Mouse (Mus musculus) lung, embryonic 14.5 days (tissue): ENCODE results near the gene Ncoa3. TPM values are rescaled to one million over a fixed set of nuclear protein-coding genes. Genes with fewer than 3 reads are reported as not detected.
"Not testable (repeated sequence)": the region's sequence is repeated elsewhere in the genome, so short reads cannot be mapped to it uniquely, and the experiment has no call there.

Experiments used
- ATAC-seq: fragments of 200-750 bp; cut with Nextera tagmentation; 2 replicates; pipeline ENCODE4 v1.8.0; 2017; ENCODE audit warnings: mild to moderate bottlenecking, moderate TSS enrichment, moderate library complexity; ENCODE audit not compliant: insufficient read depth
- DNase-seq: peaks from one replicate; pipeline ENCODE4 v3.0.0-alpha.2; 2015
- H3K27ac ChIP-seq: fragments of 300-500 bp; sonication (generic); 2 replicates; pipeline ENCODE4 v1.5.1; 2014; ENCODE audit warnings: low read depth, mild to moderate bottlenecking, moderate library complexity
- H3K27me3 ChIP-seq: fragments of 300-500 bp; sonication (generic); 2 replicates; pipeline ENCODE4 v1.6.1; 2014; ENCODE audit warnings: low read length, control low read depth; ENCODE audit not compliant: insufficient read depth
- H3K36me3 ChIP-seq: fragments of 300-500 bp; sonication (generic); 2 replicates; pipeline ENCODE4 v1.6.1; 2014; ENCODE audit warnings: control low read depth; ENCODE audit not compliant: insufficient read depth
- H3K4me1 ChIP-seq: fragments of 300-500 bp; sonication (generic); 2 replicates; pipeline ENCODE4 v1.6.1; 2014; ENCODE audit warnings: antibody characterized with exemption, control low read depth; ENCODE audit not compliant: insufficient read depth
- H3K4me2 ChIP-seq: fragments of 300-500 bp; sonication (generic); 2 replicates; pipeline ENCODE4 v1.6.1; 2014; ENCODE audit warnings: mild to moderate bottlenecking
- H3K4me3 ChIP-seq: fragments of 300-500 bp; sonication (generic); 2 replicates; pipeline ENCODE4 v1.5.1; 2014; ENCODE audit warnings: low read depth, low read length
- H3K9ac ChIP-seq: fragments of 300-500 bp; sonication (generic); 2 replicates; pipeline ENCODE4 v1.6.1; 2014
- H3K9me3 ChIP-seq: fragments of 300-500 bp; sonication (generic); 2 replicates; pipeline ENCODE4 v1.6.1; 2016; ENCODE audit warnings: low read depth, low read length, control low read depth
- CTCF ChIP-seq: IDR thresholded peaks from 2 replicates; pipeline ENCODE4 v1.5.1; 2016; ENCODE audit warnings: antibody characterized with exemption, low read depth
- WGBS: fragments of 180-500 bp; shearing (Covaris S2); extraction: QIAGEN DNeasy Blood & Tissue Kit; methylation state at CpG from one replicate; pipeline ENCODE4 v1.1.7; 2014; 5-methylcytosine and 5-hydroxymethylcytosine counted together
- polyA plus RNA-seq: library from polyadenylated mRNA; unstranded; fragments of >200 nt; fragmentation: Nextera tagmentation; extraction: Ambion mirVana; gene quantifications from 2 replicates; pipeline ENCODE4 v1.2.1, GENCODE M21; 2014

Ncoa3 gene
- polyA plus RNA-seq = 17.4 and 17.7 TPM in 2 replicates

- ATAC-seq = peak; percentile 97
- peak within 1 kb of the TSS; percentile 95 for H3K4me3 ChIP-seq
- H3K36me3 ChIP-seq = 0 out of 2 replicates have a peak, but pooled peaks cover 4% of the 10 kb centered on the region
- peak within 1 kb of the TSS; percentile 78 for H3K27ac ChIP-seq
- peak within 1 kb of the TSS; percentile 89 for H3K9ac ChIP-seq
- 2% methylated on average over 103 of the region's 103 CpGs for WGBS
- peaks cover 8% of the 10 kb centered on the region; the same call in 1 of the 2 replicates for H3K4me1 ChIP-seq
- H3K27me3 ChIP-seq = no peaks in the 10 kb centered on the region
- peak; percentile 99 for DNase-seq
- H3K9me3 ChIP-seq = no peaks in the 10 kb centered on the region
- no peak for TF ChIP-seq CTCF
- H3K4me2 ChIP-seq = peak within 1 kb of the TSS; percentile 95
Measured at GRCm38 (mm10) chr2:165992270-165993172, at the start of gene Ncoa3. Gene Ncoa3 (plus strand): TSS chr2:165992636.

DNA sequence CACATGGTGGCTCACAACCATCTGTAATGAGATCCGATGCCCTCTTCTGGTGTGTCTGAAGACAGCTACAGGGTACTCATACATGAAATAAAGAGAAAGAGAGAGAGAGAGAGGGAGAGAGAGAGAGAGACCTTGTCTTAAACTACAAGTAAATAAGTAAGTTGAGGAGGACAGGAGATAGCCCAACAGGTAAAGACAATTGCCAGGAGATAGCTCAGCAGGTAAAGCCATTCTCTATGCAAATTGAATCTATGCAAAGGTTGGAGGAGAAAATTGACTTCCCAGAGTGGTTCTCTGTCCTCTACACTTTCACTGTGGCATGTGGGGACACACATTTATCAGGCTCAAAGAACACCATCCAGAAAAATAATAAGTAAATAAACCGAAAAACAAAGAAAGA is 49.3 kb upstream of the Ncoa3 start:
- no peak overlapping the region for H3K27ac ChIP-seq
- DNase-seq (no peak), ATAC-seq (no peak)
- no peaks in the 10 kb centered on the region for H3K27me3 ChIP-seq
- H3K9ac ChIP-seq = no peak overlapping the region
- H3K4me2 ChIP-seq = no peak overlapping the region
- H3K36me3 ChIP-seq = no peaks in the 10 kb centered on the region
- H3K4me3 ChIP-seq = no peak overlapping the region
- TF ChIP-seq CTCF = no peak
- no peaks in the 10 kb centered on the region for H3K9me3 ChIP-seq
- H3K4me1 ChIP-seq = no peaks in the 10 kb centered on the region
- 96% methylated on average over 2 of the region's 2 CpGs for WGBS

- no peaks in the 10 kb centered on the region for H3K9me3 ChIP-seq
- no peak overlapping the region for H3K4me2 ChIP-seq
- H3K4me3 ChIP-seq = no peak overlapping the region
- no peak for ATAC-seq
- H3K36me3 ChIP-seq = no peaks in the 10 kb centered on the region
- WGBS = 70% methylated on average over 11 of the region's 11 CpGs
- no peaks in the 10 kb centered on the region for H3K27me3 ChIP-seq
- no peak overlapping the region for H3K9ac ChIP-seq
- H3K27ac ChIP-seq = no peak overlapping the region
- DNase-seq = no peak
- no peaks in the 10 kb centered on the region for H3K4me1 ChIP-seq
- TF ChIP-seq CTCF = peak; percentile 4; the same call in 1 of the 2 replicates
Measured at GRCm38 (mm10) chr2:165944576-165945351, 47.7 kb upstream of the Ncoa3 start.

DNA sequence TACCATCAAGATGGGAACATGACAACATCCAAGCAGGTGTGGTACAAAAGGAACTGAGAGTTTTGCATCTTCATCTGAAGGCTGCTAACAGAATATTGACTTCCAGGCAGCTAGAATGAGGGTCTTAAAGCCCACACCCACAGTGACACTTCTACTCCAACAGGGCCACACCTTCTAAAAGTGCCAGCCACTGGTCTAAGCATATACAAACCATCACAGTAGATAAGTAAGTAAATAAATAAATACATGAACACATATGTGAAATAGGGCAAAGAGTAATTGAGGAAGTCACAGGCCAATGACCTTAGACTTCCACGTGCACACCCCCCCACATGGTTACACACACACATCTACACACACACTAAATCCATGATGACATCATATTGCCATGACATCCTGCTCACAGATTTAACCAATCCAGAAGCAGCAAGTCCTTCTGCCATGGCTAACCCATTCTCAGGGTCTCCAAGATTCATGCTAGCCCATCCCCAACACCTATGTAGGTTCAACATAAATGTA is 46.3 kb upstream of the Ncoa3 start:
- ATAC-seq (no peak), DNase-seq (no peak)
- Histone ChIP-seq H3K4me2 (no peak overlapping the region), H3K36me3 (no peaks in the 10 kb centered on the region), H3K4me3 (no peak overlapping the region), H3K9me3 (no peaks in the 10 kb centered on the region), H3K9ac (no peak overlapping the region), H3K27me3 (no peaks in the 10 kb centered on the region), H3K27ac (no peak overlapping the region), H3K4me1 (no peaks in the 10 kb centered on the region)
- 73% methylated on average over 1 of the region's 1 CpGs for WGBS
- no peak for TF ChIP-seq CTCF

DNA sequence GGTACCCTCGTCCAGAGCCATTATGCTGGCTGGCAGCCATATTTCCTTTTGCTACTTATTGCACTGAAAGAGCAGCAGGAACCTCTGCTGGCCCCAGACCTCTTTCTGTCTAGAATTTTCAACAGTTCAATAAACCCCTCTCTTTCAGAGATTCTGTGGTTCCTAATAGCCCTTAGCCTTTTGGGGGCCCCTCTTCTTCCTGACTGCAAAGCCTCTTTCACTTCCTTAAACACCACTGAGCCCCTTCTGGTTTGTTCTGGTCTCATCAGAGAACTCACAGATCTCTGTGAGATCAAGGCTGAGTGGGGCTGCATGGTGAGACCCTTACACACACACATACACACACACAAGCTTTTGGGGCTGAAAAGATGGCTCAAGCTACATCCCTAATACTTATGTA is 44.4 kb upstream of the Ncoa3 start:
- no peak for TF ChIP-seq CTCF
- DNase-seq (no peak), ATAC-seq (no peak)
- Histone ChIP-seq H3K4me2 (no peak overlapping the region), H3K36me3 (no peaks in the 10 kb centered on the region), H3K4me3 (no peak overlapping the region), H3K27ac (no peak overlapping the region), H3K9ac (no peak overlapping the region), H3K4me1 (no peaks in the 10 kb centered on the region), H3K27me3 (no peaks in the 10 kb centered on the region), H3K9me3 (no peaks in the 10 kb centered on the region)
- WGBS = 34% methylated on average over 1 of the region's 1 CpGs

GRCm38 (mm10) chr2:165948785-165949184 is 43.7 kb upstream of the Ncoa3 start:
- H3K9me3 ChIP-seq, H3K4me3 ChIP-seq, DNase-seq, H3K27me3 ChIP-seq, H3K36me3 ChIP-seq, H3K9ac ChIP-seq, H3K4me1 ChIP-seq, ATAC-seq, H3K27ac ChIP-seq, H3K4me2 ChIP-seq: not testable (repeated sequence)
- 61% methylated on average over 1 of the region's 1 CpGs for WGBS

GRCm38 (mm10) chr2:165949719-165950118 is 42.7 kb upstream of the Ncoa3 start:
- H3K36me3 ChIP-seq = no peaks in the 10 kb centered on the region
- WGBS = 37% methylated on average over 3 of the region's 3 CpGs

More at GRCm38 (mm10) chr2:165949719-165950118, 42.7 kb upstream of the Ncoa3 start:
- Histone ChIP-seq H3K4me3 (no peak overlapping the region), H3K27me3 (no peaks in the 10 kb centered on the region), H3K27ac (no peak overlapping the region), H3K4me2 (no peak overlapping the region), H3K4me1 (0 out of 2 replicates have a peak, but pooled peaks cover 2% of the 10 kb centered on the region), H3K9ac (no peak overlapping the region), H3K9me3 (no peaks in the 10 kb centered on the region)
- DNase-seq (no peak), ATAC-seq (no peak)
- TF ChIP-seq CTCF = no peak
